Mouse (Mus musculus): Measurements from ENCODE around the gene Xpot.

Xpot gene

DNA sequence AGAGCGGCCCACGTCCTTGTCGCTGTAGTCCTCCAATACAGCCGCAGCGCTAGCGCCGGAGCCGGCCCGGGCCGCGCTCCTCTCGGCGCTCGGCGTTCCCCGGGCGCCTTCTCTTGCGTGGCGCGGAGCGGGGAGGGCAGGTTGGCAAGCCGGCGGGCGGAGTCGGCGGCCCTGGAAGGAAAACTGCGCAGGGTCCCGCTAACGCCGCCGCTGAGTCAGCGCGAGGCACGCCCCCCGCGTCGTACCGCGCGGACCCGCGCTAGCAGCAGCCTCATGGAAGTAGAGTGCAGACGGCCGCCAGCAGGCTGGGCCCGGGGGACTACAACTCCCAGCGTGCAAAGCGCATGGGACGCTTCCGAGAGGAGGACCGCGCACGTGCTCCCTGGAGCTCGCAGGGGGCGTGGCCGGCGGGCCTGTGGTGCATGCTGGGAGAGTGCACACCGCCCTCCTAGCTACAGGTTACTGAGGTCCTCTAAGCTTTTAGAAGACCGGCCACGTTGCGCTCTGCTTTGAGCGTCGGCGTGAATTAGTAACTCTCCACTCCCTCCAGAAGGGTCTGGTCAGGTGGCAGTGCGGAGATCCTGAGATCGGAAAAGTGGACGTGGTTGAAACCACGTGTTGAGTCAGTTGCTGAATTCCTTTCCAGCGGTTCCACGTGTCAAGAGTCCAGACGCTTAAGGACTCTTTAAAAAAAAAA lies at the start of gene Xpot:
Gene Xpot (minus strand): TSS at position 147 of the 697 bp plus-strand sequence.
- DNase-seq (ENCODE audit: low spot score) = peak; percentile 97

DNA sequence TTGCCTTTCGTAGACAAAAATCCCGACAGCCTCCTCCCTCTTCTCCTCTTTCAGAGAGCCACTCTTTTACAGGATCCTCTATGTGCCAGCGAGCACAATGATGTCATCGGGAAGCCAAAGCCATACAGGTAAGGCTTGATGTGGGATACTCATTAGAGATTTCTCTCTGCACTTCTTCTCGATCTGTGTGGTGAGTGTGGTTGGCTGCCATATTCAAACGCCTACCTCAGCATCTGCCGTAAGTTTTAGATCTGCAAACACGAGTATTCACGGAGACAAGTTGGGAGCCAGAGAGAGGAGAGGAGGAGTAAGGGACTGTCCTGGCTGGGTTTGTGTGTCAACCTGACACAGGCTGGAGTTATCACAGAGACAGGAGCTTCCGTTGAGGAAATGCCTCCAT lies 43.0 kb upstream of the Xpot start:
- no peak for DNase-seq (ENCODE audit: low spot score)

DNA sequence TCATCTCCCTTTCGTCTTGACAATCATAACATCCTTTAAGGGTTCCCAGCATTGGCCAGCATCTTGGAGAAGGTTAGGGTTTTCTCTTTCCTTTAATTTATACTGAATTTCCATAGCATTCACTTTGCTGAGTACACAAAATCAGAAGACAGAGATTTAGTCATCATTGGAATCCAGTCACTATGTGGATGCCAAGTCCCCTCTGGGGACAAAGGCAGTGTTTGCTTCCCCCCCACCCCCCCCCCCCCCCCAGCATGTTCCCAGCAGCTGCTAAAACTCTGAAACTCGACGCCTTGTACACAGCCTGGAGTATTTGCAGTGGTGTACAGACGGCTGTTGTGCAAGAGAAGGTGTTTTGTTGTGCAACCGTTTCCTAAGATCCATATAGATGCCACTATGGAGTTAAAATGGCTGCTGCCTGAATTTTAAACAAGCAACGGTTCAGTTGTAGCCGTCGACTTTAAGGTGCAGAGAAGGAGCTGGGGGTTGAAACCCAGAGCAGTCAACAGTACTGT lies 39.6 kb upstream of the Xpot start:
- DNase-seq (ENCODE audit: low spot score) = no peak

DNA sequence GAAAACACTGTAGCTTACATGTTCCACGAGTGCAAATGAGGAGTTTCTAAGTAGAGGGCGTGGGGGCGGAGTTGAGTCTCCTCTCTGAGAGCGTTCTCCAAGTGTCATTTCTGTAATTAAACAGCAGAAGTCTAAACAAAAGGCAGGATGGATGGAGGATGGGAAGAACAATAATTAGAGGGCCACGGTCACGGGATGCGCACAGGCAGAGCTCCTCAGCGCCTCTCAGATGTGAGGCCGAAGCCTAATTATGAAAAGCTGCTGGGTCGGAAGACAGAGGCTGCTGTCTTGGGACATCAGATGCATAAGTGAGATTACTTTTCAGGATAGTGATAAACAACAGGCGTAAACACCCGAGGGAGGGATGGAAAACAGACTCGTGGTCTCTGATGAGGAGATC lies 37.5 kb upstream of the Xpot start:
- DNase-seq (ENCODE audit: low spot score) = no peak

DNA sequence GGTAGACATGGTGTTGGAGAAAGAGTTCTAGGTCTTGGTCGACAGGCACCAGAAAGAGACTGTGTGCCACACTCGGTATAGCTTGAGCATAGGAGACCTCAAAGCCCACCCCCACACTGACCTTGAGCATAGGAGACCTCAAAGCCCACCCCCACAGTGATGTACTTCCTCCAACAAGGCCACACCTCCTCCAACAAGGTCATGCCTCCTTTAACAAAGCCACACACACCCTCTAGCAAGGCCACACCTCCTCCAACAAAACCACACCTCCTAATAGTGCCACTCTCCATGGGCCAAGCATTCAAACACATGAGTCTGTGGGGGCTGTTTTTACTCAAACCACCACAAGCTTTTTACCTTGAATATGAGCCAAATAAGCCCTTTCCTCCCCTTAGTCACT lies 36.6 kb upstream of the Xpot start:
- no peak for DNase-seq (ENCODE audit: low spot score)

DNA sequence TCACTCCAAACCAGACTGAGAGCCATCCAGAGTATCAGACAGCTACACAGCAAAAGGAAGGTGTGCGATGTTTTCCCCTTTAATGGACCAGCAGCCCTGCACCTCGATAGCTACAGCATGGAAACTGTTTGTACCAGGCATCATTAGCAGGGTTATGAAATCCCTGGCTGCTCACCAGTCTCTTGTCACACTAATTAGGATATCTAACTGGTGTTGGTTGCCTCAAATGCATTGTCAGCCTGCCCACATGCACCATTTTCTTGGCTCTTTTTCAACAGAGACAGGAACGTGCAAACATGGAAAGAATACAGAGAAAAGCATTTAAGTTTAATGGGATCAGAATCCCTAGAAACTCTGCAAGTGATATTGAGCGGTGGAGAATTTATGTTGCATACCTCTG lies 29.8 kb upstream of the Xpot start:
- DNase-seq (ENCODE audit: low spot score) = no peak

DNA sequence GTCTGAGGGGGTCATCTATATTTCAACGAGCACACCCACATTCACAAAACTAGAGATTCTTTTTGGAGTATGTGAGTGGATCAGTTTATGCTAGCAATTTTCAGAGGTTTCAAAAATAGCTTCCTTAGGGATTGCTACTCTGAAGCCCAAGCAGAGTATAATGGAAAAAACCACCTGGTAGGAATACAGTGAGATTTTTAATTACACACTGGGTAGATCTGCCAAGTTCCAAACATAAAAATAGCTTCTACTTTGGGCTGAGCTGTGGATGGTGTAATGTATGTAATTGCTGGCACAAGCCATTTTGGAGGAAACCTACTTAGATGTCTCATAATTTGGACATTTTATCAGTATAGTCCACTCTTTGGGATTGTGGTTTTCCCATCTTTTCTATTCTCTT lies 26.9 kb upstream of the Xpot start:
- no peak for DNase-seq (ENCODE audit: low spot score)

DNA sequence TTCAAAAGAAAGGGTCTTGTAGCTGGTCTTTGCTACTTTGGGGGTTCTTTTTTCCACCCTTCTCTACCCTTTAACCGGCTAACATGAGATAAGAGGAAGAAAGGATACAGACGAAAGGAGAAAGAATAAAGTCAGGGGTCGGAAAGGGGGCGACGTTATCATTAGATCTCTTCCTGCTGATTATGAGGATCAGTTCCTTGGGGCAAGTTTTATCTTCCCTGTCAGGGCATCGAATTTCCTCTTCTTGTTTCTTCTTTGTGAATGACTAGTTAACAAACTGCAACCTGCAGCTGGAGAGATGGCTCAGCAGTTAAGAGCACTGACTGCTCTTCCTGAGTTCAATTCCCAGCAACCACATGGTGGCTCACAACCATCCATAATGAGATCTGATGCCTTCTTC lies 20.2 kb upstream of the Xpot start:
- DNase-seq (ENCODE audit: low spot score) = no peak

DNA sequence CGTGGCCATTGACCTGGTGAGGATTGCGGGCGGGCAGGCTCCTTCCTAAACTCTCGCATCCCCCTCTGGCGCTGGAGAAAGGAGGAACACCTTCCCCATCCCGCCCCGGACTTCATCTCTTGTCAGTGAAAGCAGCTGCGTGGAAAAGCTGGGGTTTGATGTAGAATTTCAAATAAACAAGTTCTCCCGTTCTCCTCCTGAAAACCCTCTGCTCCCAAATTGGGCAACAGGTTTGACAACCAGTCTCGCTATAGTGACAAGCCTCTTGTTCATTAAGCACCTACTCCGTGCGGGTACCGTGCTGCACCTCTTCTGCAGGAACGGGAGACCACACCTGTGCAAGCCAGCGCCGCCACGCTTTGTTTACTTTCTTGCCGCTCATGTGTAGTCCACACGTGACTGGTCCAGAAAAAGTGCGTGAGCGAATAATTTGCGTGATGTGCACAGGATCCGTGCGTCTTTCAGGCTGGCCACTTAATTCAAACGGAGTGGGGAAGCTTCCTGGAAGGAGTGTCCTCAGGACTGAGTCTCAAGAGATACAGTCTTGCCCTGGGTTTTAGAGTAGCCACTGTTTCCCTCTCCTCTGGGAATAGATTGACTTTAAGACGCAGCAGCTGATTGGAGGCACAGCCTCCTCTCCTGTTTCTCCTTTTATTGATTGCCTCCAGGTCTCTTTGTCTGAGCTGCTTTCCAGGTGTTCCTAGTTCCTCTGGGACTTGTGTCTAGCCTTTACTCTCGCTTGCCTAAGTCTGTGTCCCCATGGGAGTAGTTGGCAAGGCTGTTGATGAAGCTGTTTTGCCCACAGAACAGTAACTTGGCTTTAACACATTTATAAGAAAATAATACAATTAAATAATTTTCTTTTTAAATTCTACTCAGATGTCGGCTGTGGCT lies 16.2 kb upstream of the Xpot start:
- no peak for DNase-seq (ENCODE audit: low spot score)

DNA sequence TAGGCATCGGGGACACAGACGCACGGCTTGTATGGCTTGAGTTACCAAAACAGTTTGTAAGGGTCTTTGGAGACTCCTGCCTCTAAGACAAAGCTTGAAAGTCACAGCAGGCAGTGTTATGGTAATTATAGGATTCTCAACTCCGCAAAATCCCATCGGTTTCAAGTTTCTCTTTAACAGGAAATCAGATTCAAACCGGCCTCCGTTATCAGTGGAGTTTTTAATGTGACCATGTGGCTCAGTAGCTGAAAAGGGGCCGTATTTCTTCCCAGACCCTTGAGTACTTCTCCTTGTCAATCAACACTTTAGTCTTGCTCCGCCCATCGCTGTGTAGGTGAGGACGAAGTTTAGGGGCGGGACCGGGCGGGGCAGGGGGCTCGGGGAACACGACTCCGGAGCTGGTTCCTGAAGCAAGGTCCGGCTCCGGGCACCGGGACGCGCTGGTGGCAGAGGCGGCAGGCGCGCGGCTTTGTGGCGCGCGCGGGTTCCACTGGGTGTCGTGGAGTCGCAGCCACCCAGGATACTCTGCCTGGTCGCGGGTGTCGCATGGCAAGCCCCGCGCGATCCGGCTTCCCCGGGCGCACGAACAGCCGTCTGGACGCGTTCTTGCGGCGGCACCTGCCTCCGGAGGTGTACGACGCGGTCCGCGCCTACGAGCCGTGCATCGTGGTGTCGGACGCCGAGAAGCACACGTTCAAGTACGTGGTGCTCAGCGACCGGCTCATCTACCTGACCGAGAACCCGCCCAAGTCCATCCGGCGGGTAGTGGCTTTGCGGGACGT lies 15.3 kb upstream of the Xpot start, which contains the start of gene D930020B18Rik:
Gene D930020B18Rik (plus strand): TSS at position 317 of the 782 bp plus-strand sequence.
- DNase-seq (ENCODE audit: low spot score) = peak; percentile 6

DNA sequence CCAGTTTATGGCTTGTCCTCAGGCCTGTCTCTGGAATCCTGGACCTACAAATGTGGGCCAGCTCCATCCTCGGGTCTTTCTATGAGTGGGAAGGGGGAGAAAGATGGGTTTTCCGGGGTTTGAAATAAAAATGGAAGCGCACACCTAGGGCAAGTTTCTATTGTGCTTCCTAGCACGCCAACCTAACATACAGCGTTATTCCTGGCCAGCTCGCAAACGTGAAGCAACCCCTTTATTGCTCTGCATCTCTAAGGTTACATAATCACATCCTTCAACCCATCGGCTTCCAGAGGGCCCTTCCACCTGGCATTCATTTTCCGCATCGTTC lies 14.8 kb upstream of the Xpot start:
- DNase-seq (ENCODE audit: low spot score) = no peak

DNA sequence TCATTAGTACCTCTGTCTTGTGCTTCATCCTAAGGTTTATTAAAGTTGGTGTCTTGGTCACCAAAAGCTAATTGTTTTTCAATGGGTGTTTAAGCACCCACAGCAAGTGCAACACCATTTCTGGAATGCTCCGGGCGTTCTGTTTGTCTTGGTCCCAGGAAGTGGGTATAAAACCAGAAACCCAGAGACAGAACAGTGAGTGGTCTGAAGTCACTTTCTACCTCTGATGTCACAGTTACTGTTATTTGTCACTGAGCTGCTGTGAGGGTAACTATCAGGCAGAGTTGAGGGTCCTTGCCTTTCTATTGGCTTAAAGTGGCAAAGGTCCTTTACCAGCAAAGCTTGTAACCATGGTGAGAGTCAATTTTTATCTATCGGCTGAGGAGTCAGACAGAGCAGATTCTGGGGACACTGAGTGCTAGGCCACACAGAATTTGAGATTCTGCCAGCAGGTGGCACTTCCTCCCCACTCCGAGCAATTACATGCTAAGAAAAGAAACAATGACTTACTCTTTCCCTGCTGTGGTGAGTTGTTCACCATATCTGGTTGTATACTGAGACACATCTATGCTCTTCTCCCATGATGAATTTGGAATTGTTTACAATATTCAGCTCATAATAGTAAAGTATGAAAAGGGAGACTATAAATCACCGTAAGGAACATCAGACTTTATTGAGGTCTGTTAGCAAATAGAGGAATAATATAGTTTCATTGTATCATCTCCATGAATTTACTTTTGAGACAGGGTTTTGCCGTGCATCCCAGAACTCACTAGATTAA lies 14.2 kb upstream of the Xpot start:
- DNase-seq (ENCODE audit: low spot score) = no peak

DNA sequence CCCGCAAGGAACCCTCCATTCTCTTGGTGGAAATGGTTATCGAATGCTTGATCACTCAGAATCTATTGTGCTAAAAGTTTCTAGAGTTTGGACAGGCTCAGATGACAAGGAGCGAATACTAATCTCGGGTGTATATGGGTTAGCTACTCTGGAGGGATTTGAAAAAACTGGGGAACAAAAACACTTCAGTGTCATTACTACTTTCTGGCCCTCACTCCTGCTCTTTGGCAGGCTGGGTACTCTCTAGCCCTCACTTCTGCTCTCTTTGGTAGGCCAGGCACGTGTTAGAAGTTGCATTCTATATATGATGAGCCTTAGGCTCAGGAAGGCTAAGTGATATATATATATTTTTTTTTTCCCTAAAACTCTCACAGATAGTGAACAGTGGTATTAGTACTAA lies 13.4 kb upstream of the Xpot start:
- DNase-seq (ENCODE audit: low spot score) = no peak

DNA sequence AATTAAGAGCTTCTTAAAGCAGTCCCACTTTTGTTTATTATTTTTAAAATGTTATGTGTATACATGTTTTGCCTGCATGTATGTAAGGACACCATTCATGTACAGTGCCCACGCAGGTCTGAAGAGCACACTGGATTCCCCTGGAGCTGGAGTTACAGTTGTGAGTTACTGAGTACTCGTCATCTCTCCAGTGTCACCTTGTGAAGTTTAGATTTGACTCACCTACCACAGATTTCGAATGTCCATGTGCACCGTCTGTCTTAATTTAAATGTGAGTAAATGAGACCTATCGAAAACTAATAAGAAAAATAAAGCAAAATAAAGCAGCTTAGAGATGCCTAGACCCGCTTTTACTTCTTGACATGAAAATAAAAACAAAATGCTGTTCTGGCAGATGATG lies 10.1 kb upstream of the Xpot start:
- no peak for DNase-seq (ENCODE audit: low spot score)

DNA sequence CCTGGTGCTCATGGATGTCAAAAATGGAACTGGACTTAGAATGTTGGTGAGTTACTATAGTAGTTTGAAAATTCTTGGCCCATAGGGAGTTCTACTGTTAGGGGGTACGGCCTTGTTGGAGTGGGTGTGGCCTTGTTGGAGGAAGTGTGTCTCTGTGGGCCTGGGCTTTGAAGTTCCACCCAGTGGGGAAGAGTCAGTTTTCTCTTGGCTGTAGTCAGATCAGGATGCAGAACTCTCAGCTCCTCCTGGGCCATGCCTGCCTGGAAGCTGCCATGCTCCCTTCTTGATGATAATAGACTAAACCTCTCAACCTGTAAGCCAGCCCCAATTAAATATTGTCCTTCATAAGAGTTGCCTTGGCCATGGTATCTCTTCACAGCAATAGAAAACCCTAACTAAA lies 8.0 kb upstream of the Xpot start:
- DNase-seq (ENCODE audit: low spot score) = no peak

DNA sequence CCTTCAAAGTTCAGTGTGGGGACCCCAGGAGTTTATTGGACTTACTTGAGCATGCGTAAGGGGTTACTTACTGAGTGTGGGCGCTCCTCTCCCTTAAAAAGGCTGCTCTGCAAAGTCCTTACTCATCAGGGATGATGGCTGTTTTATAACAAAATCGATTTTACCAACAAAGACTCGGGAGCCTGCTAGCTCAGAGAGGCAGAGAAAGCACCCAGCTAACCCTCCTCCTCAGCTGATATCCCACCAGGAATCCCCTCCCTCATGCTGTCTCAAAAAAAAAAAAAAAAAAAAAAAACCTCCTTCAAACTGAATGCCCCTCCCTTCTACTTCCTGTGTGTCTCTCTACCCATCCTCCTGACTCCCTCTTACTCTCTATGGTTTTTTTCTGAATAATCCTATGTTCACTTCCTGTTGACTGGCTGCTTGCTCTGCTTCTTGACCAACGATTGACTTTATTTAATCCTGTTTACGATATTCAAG lies 2.5 kb upstream of the Xpot start:
- no peak for DNase-seq (ENCODE audit: low spot score)

DNA sequence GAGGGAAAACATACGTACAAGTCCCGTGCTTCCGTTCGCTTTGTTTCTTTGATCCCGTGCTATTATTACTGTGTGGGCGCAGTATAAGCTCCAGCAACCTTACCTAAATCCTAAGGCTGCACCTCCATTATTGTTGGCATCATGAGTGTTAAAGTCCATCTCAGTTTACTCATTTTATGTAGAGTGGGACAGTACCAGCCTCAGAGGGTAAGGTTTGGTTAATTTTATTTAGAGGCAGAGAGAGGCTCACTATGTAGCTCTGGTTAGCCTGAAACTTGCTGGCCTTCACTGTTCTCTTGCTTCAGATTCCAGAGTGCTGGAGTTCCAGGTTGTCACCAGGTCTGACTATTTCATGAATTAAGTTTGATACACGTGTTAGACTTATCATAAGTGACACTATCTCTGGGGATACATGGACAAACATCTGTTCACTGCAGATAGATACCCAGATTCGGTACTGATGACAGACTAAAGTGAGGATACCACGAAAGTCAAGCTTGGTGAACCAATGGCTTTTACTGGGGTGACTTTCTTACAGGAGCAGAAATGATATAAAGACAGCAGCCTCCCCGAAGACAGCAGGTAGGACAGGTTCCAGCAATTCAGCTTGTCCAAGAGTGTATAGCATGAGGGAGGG lies 1.2 kb upstream of the Xpot start:
- no peak for DNase-seq (ENCODE audit: low spot score)

DNA sequence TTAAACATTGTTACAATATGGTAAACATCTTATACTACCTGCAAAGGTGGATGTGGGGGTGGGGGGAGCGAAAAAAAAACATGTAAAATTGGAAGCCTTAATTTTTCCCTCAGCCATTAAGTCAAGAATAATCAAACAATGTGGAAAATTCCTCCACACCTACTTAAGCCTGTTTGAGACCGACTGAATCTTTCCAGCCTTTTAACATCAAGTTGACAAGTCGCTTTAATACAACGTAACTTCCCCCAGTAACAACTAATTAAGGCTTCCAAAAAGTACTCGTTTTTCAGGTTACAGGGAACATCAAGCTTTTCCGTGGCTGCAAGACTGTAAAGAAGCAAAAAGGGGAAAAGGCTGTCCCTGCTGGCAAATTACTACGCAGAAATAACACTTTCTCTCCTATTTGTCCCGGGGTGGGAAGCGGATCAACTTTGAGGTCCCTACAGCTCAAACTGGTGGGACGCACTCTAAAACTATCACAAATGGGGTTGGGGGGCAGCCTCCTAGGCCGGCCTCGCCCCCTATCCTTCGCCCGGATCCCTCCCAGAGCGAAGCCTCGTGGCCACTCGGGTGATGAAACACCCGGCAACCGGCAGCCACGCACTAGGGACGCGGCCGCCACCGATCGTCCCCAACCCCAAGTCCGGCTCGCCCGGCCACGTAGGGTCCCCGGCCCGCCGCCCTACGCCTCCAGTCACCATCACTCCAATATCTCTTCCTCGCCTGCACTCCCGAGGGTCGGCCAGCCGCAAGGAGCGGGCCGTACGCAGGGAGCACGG lies 536 bp downstream of the Xpot start:
- no peak for DNase-seq (ENCODE audit: low spot score)

DNA sequence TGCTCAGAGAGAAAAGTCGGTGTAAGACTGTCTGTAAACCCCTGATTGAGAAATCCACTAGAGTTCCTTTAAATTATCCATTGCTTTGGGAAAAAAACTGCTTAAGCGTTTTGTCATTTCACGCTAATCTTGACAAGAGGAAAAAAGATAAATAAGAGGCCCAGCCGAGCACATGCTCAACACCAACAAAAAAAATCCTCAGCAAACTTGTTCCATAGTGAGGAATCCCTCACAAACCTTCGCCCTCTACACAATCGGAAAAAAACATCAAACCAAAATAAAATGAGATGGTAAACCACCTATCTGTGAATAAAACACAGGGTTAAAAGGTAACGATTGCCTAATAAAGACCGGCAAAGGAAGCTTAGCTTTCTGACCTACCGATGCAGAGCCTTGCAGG lies 1.1 kb downstream of the Xpot start:
- DNase-seq (ENCODE audit: low spot score) = no peak

DNA sequence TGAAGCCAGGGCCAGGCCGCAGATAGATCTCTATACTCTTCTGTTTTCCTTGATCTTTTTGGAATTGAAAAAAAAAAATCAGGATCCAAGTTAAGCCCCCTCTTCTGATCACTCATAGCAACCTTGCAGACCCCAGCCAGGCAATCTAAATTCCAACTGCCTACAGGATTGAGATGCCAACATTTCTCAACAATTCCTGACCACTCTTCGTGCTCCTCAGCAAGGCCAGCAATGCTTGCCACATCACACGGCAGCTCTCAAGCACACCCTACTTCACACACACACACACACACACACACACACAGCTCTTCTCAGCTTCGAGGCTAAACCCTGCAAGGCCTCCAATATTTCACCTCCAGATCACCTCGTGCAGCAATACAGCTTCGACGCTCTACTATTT lies 2.5 kb downstream of the Xpot start:
- DNase-seq (ENCODE audit: low spot score) = no peak

Data from urinary bladder, postnatal 25 days (tissue).